Mouse (Mus musculus) liver, embryonic 14.5 days (tissue): ENCODE measurements around the gene Gm16253. TPM values are rescaled to one million over a fixed set of nuclear protein-coding genes. Genes with fewer than 3 reads are reported as not detected.

ENCODE experiments used
- ATAC-seq: fragments of 200-750 bp; cut with Nextera tagmentation; 2 replicates; pipeline ENCODE4 v1.8.0; 2017; ENCODE audit warnings: moderate number of reproducible peaks, mild to moderate bottlenecking, moderate library complexity; ENCODE audit not compliant: insufficient read depth
- DNase-seq, 3 experiments: peaks; one replicate each; pipeline ENCODE4 v3.0.0-alpha.2; 2012 to 2013; ENCODE audit warnings: low read depth in 3 of 3, low spot score in 3 of 3
- H3K27ac ChIP-seq: fragments of 300-500 bp; sonication (generic); 2 replicates; pipeline ENCODE4 v1.5.1; 2014; ENCODE audit warnings: moderate library complexity, mild to moderate bottlenecking, control low read depth, inconsistent platforms
- H3K27me3 ChIP-seq: fragments of 300-500 bp; sonication (generic); 2 replicates; pipeline ENCODE4 v1.6.1; 2014; ENCODE audit warnings: mild to moderate bottlenecking, low read length, moderate library complexity; ENCODE audit not compliant: control insufficient read depth, insufficient read depth
- H3K36me3 ChIP-seq: fragments of 300-500 bp; sonication (generic); replicated peaks from 2 replicates; pipeline ENCODE4 v1.6.1; 2014; ENCODE audit warnings: low read depth; ENCODE audit not compliant: control insufficient read depth, insufficient read depth
- H3K4me1 ChIP-seq, 2 experiments: fragments of 200-500 bp in 1 of 2; fragments of 300-500 bp in 1 of 2; sonication (generic) in 1 of 2; replicated peaks; 2 replicates each; pipeline ENCODE4 v1.6.1; 2012 to 2014; ENCODE audit warnings: antibody characterized with exemption in 1 of 2, inconsistent platforms in 1 of 2, low read length in 1 of 2; ENCODE audit not compliant: control insufficient read depth in 2 of 2, insufficient read depth in 2 of 2
- H3K4me2 ChIP-seq: fragments of 300-500 bp; sonication (generic); 2 replicates; pipeline ENCODE4 v1.6.1; 2014; ENCODE audit warnings: low read depth, mild to moderate bottlenecking, control low read depth, moderate library complexity
- H3K4me3 ChIP-seq, 2 experiments: fragments of 200-500 bp in 1 of 2; fragments of 300-500 bp in 1 of 2; sonication (generic) in 1 of 2; 2 replicates each; pipeline ENCODE4 v1.5.1; 2012 to 2014; ENCODE audit warnings: low read depth in 2 of 2, low read length in 2 of 2, mild to moderate bottlenecking in 2 of 2, control low read depth in 1 of 2, inconsistent platforms in 1 of 2, moderate library complexity in 1 of 2; ENCODE audit not compliant: insufficient read depth in 1 of 2
- H3K9ac ChIP-seq: fragments of 300-500 bp; sonication (generic); replicated peaks from 2 replicates; pipeline ENCODE4 v1.6.1; 2014; ENCODE audit warnings: mild to moderate bottlenecking, control low read depth, moderate library complexity
- H3K9me3 ChIP-seq: fragments of 300-500 bp; sonication (generic); 2 replicates; pipeline ENCODE4 v1.6.1; 2016; ENCODE audit warnings: low read length, mixed read lengths; ENCODE audit not compliant: control insufficient read depth
- CTCF ChIP-seq: IDR thresholded peaks from 2 replicates; pipeline ENCODE4 v1.5.1; 2016; ENCODE audit warnings: antibody characterized with exemption, low read depth, control low read depth
- EP300 ChIP-seq: IDR thresholded peaks from 2 replicates; pipeline ENCODE4 v1.6.1; 2016; ENCODE audit warnings: antibody characterized with exemption, low read depth
- WGBS: fragments of 180-500 bp; shearing (Covaris S2); extraction: QIAGEN DNeasy Blood & Tissue Kit; methylation state at CpG from one replicate; pipeline ENCODE4 v1.1.7; 2014; ENCODE audit not compliant: insufficient replicate concordance; 5-methylcytosine and 5-hydroxymethylcytosine counted together
- polyA plus RNA-seq, 2 experiments: library from polyadenylated mRNA; depleted of rRNA in 1 of 2; stranded (reverse) in 1 of 2; unstranded in 1 of 2; fragments of >200 nt; fragmentation: Nextera tagmentation in 1 of 2; extraction: Ambion mirVana in 1 of 2; gene quantifications; 2 replicates each; pipeline versions ENCODE4 v1.2.1 to v1.2.3; 2012 to 2014

Gm16253 gene
- polyA plus RNA-seq, 2 experiments = not detected

- TF ChIP-seq EP300 (no peak), CTCF (no peak)
- Histone ChIP-seq H3K9ac (peak overlapping the region; percentile 97), H3K4me1 (peaks cover 10 to 15% of the 10 kb centered on the region in 2 experiments), H3K9me3 (no peaks in the 10 kb centered on the region), H3K27me3 (no peaks in the 10 kb centered on the region), H3K4me2 (peak overlapping the region; percentile 99), H3K4me3 (peak overlapping the region; percentile 82 to 89), H3K36me3 (peaks cover 15% of the 10 kb centered on the region), H3K27ac (peak overlapping the region; percentile 85)
- DNase-seq (no peak), ATAC-seq (no peak)
- WGBS = 2% methylated on average over 22 of the region's 22 CpGs
Observed at GRCm38 (mm10) chr3:96556651-96557635, 19.8 kb upstream of the Gm16253 start.

- under 1% methylated on average over 26 of the region's 26 CpGs for WGBS
- H3K4me3 ChIP-seq = peak within 1 kb of the TSS; percentile 89 to 99
- peak within 1 kb of the TSS; percentile 97 for H3K9ac ChIP-seq
- peaks cover 15% of the 10 kb centered on the region for H3K36me3 ChIP-seq
- no peaks in the 10 kb centered on the region for H3K27me3 ChIP-seq
- H3K4me2 ChIP-seq = peak within 1 kb of the TSS; percentile 99
- H3K27ac ChIP-seq = peak within 1 kb of the TSS; percentile 90
- peak; percentile 98 to 99 (median 99) for DNase-seq
- peak; percentile 99 for ATAC-seq
- H3K9me3 ChIP-seq = no peaks in the 10 kb centered on the region
- peaks cover 10 to 15% of the 10 kb centered on the region in 2 experiments for H3K4me1 ChIP-seq
- TF ChIP-seq EP300 (peak; percentile 65; the same call in 1 of the 2 replicates), CTCF (peak; percentile 83)
Observed at GRCm38 (mm10) chr3:96557694-96558093, 19.1 kb upstream of the Gm16253 start, which contains the start of gene Txnip. Txnip (plus strand) TSS chr3:96557957.

GRCm38 (mm10) chr3:96558159-96558558 is 18.6 kb upstream of the Gm16253 start:
- under 1% methylated on average over 17 of the region's 17 CpGs for WGBS
- peak; percentile 24; the same call in 1 of the 2 replicates for ATAC-seq
- DNase-seq = no peak
- Histone ChIP-seq H3K9me3 (no peaks in the 10 kb centered on the region), H3K9ac (peak overlapping the region; percentile 97), H3K27ac (peak overlapping the region; percentile 90), H3K4me3 (peak overlapping the region; percentile 89 to 99), H3K27me3 (no peaks in the 10 kb centered on the region), H3K4me2 (peak overlapping the region; percentile 99), H3K4me1 (peaks cover 10 to 15% of the 10 kb centered on the region in 2 experiments), H3K36me3 (peaks cover 15% of the 10 kb centered on the region)
- TF ChIP-seq EP300 (no peak), CTCF (no peak)

- peak overlapping the region; percentile 90 for H3K27ac ChIP-seq
- H3K4me2 ChIP-seq = peak overlapping the region; percentile 99
- no peaks in the 10 kb centered on the region for H3K9me3 ChIP-seq
- H3K36me3 ChIP-seq = peaks cover 15% of the 10 kb centered on the region
- H3K27me3 ChIP-seq = no peaks in the 10 kb centered on the region
- DNase-seq = no peak
- peaks cover 10 to 16% of the 10 kb centered on the region in 2 experiments for H3K4me1 ChIP-seq
- H3K4me3 ChIP-seq = peak overlapping the region; percentile 89 to 99
- ATAC-seq = no peak
- no peak for TF ChIP-seq EP300
- no peak for TF ChIP-seq CTCF
- peak overlapping the region; percentile 97 for H3K9ac ChIP-seq
- 9% methylated on average over 10 of the region's 10 CpGs for WGBS
Observed at GRCm38 (mm10) chr3:96558668-96559196, 18.1 kb upstream of the Gm16253 start.

- peak overlapping the region; percentile 97 for H3K9ac ChIP-seq
- peak overlapping the region; percentile 21; the same call in 1 of the 2 replicates for H3K27ac ChIP-seq
- no peak for ATAC-seq
- H3K27me3 ChIP-seq = no peaks in the 10 kb centered on the region
- 12% methylated on average over 12 of the region's 12 CpGs for WGBS
- DNase-seq = no peak
- peaks cover 15 to 22% of the 10 kb centered on the region in 2 experiments for H3K4me1 ChIP-seq
- peaks cover 15% of the 10 kb centered on the region for H3K36me3 ChIP-seq
- H3K4me3 ChIP-seq = peak overlapping the region; percentile 89 to 99
- H3K4me2 ChIP-seq = peak overlapping the region; percentile 99
- no peak for TF ChIP-seq CTCF
- TF ChIP-seq EP300 = no peak
- no peaks in the 10 kb centered on the region for H3K9me3 ChIP-seq
Observed at GRCm38 (mm10) chr3:96559398-96559910, 17.3 kb upstream of the Gm16253 start.
